In genomic region chr9:57835841-57836514, GRCm38 (mm10) we compare ENCODE assay signal across 8 mouse cellular contexts. TPM values are rescaled to one million over a fixed set of nuclear protein-coding genes. Genes with fewer than 3 reads are reported as not detected.
DNase-seq lines count a peak whose midpoint lies in the region; ATAC-seq and TF ChIP-seq lines count a peak whose summit lies in the region.

No protein-coding gene starts in this region.

- H3K4me3 ChIP-seq in kidney, embryonic 16.5 days (ENCODE audit: low read length) = peak overlapping the region; percentile 76
- H3K4me3 ChIP-seq in cortical plate, adult 2 months (ENCODE audit: insufficient read depth, low read length) = peak overlapping the region; percentile 64
- peak overlapping the region; percentile 66 for H3K4me3 ChIP-seq in hindbrain, embryonic 14.5 days (replicated peaks; ENCODE audit: low read length)
- H3K4me3 ChIP-seq in midbrain, embryonic 14.5 days (replicated peaks; ENCODE audit: low read depth, low read length) = peak overlapping the region; percentile 82

- no peak for ATAC-seq in kidney, embryonic 16.5 days (ENCODE audit: low FRiP score, low TSS enrichment)
- ATAC-seq in hindbrain, embryonic 14.5 days (ENCODE audit: low FRiP score) = no peak
- no peak for ATAC-seq in midbrain, embryonic 14.5 days (ENCODE audit: low FRiP score, low TSS enrichment)

- H3K27ac ChIP-seq in kidney, embryonic 16.5 days (ENCODE audit: low read length) = peak overlapping the region; percentile 50
- H3K27ac ChIP-seq in cortical plate, adult 2 months (ENCODE audit: insufficient read depth, low read length) = no peak overlapping the region; the same call in 1 of the 2 replicates
- H3K27ac ChIP-seq in hindbrain, embryonic 14.5 days = peak overlapping the region; percentile 80
- H3K27ac ChIP-seq in midbrain, embryonic 14.5 days (replicated peaks; ENCODE audit: low read depth, low read length) = peak overlapping the region; percentile 84

- 1% methylated on average over 22 of the region's 22 CpGs for WGBS in kidney, embryonic 16.5 days
- under 1% methylated on average over 22 of the region's 22 CpGs for WGBS in hindbrain, embryonic 14.5 days
- 1% methylated on average over 22 of the region's 22 CpGs for WGBS in midbrain, embryonic 14.5 days

- peak overlapping the region; percentile 79 for H3K9ac ChIP-seq in kidney, embryonic 16.5 days (replicated peaks; ENCODE audit: low read length)
- H3K9ac ChIP-seq in hindbrain, embryonic 14.5 days = peak overlapping the region; percentile 69
- peak overlapping the region; percentile 78 for H3K9ac ChIP-seq in midbrain, embryonic 14.5 days (replicated peaks; ENCODE audit: low read length)

- H3K4me2 ChIP-seq in kidney, embryonic 16.5 days (replicated peaks; ENCODE audit: low read depth, low read length) = peak overlapping the region; percentile 87
- peak overlapping the region; percentile 68 for H3K4me2 ChIP-seq in hindbrain, embryonic 14.5 days (replicated peaks)
- peak overlapping the region; percentile 62 for H3K4me2 ChIP-seq in midbrain, embryonic 14.5 days (ENCODE audit: low read length)

- DNase-seq in kidney, postnatal 4 days = no peak
- peak; percentile 28 for DNase-seq in hindbrain, embryonic 14.5 days (ENCODE audit: low spot score)
- peak; percentile 54 for DNase-seq in midbrain, embryonic 14.5 days
- DNase-seq in ovary, postnatal 14 days (ENCODE audit: low spot score) = no peak
- no peak for DNase-seq in frontal cortex, postnatal 25 days (ENCODE audit: low spot score in 2 of 2)
- no peak for DNase-seq in urinary bladder, adult 18-20 months (ENCODE audit: low spot score in 2 of 2)

- no peak for TF ChIP-seq CTCF in cortical plate, adult 2 months (IDR thresholded peaks at IDR 0.05; ENCODE audit: extremely low read depth, insufficient read depth, low read length)

- no peak for TF ChIP-seq POLR2A in cortical plate, adult 2 months (IDR thresholded peaks at IDR 0.05; ENCODE audit: extremely low read depth, insufficient read depth, low read length)

- H3K4me1 ChIP-seq in kidney, embryonic 16.5 days (ENCODE audit: insufficient read depth, low read length) = peaks cover 42% of the 10 kb centered on the region
- peaks cover 4% of the 10 kb centered on the region; the same call in 1 of the 2 replicates for H3K4me1 ChIP-seq in cortical plate, adult 2 months (ENCODE audit: control insufficient read depth, insufficient read depth, low read length)
- H3K4me1 ChIP-seq in hindbrain, embryonic 14.5 days (replicated peaks; ENCODE audit: control insufficient read depth, insufficient read depth, low read length) = peaks cover 29% of the 10 kb centered on the region
- peaks cover 25% of the 10 kb centered on the region for H3K4me1 ChIP-seq in midbrain, embryonic 14.5 days (ENCODE audit: control insufficient read depth, insufficient read depth, low read length)

- no peaks in the 10 kb centered on the region for H3K9me3 ChIP-seq in kidney, embryonic 16.5 days (ENCODE audit: low read length)
- no peaks in the 10 kb centered on the region for H3K9me3 ChIP-seq in hindbrain, embryonic 14.5 days (ENCODE audit: control insufficient read depth, low read length)
- no peaks in the 10 kb centered on the region for H3K9me3 ChIP-seq in midbrain, embryonic 14.5 days (ENCODE audit: control insufficient read depth, low read length)

- H3K36me3 ChIP-seq in kidney, embryonic 16.5 days (ENCODE audit: insufficient read depth, low read length) = no peaks in the 10 kb centered on the region
- H3K36me3 ChIP-seq in hindbrain, embryonic 14.5 days (replicated peaks; ENCODE audit: control insufficient read depth, insufficient read depth) = peaks cover 11% of the 10 kb centered on the region
- H3K36me3 ChIP-seq in midbrain, embryonic 14.5 days (ENCODE audit: control insufficient read depth, insufficient read depth, low read length) = peaks cover 4% of the 10 kb centered on the region; the same call in 1 of the 2 replicates

- peaks cover 17% of the 10 kb centered on the region for H3K27me3 ChIP-seq in kidney, embryonic 16.5 days (ENCODE audit: insufficient read depth, low read length)
- H3K27me3 ChIP-seq in hindbrain, embryonic 14.5 days (ENCODE audit: control insufficient read depth, insufficient read depth, low read length) = no peaks in the 10 kb centered on the region
- no peaks in the 10 kb centered on the region for H3K27me3 ChIP-seq in midbrain, embryonic 14.5 days (ENCODE audit: control insufficient read depth, insufficient read depth, low read length)

RNA-seq across cellular contexts. Expression of gene Arid3b, which starts 0.6 kb away (rescaled TPM):
- 6.0 and 8.6 TPM in 2 replicates for polyA plus RNA-seq in kidney, embryonic 16.5 days (2015; fragmentation: Nextera tagmentation; extraction: Ambion mirVana)
- polyA plus RNA-seq in cortical plate, adult 2 months (2012; rRNA removed) = 7.7 and 8.5 TPM in 2 replicates
- 6.6 and 8.1 TPM in 2 replicates for polyA plus RNA-seq in hindbrain, embryonic 14.5 days (2014; fragmentation: Nextera tagmentation; extraction: Ambion mirVana)
- polyA plus RNA-seq in midbrain, embryonic 14.5 days (2014; fragmentation: Nextera tagmentation; extraction: Ambion mirVana) = 8.7 and 9.6 TPM in 2 replicates

Comparison
In these comparisons a context has a peak if more than half of its experiments do, and no peak if none do; other contexts are left out.
1. DNase-seq: peak in hindbrain, embryonic 14.5 days (single experiment) and midbrain, embryonic 14.5 days (single experiment); none in kidney, postnatal 4 days (0 of 2), ovary, postnatal 14 days (single experiment), frontal cortex, postnatal 25 days (0 of 2) and urinary bladder, adult 18-20 months (0 of 2).
2. Peak in every context shown above with its lines, with median percentiles within 50 percentile points of each other: H3K4me2 ChIP-seq, H3K4me3 ChIP-seq and H3K9ac ChIP-seq.